11 mouse cellular contexts compared by ENCODE assay signal in genomic region chr2:135968159-135968558, GRCm38 (mm10).
DNase-seq lines count a peak whose midpoint lies in the region; ATAC-seq lines count a peak whose summit lies in the region.
"Had no signal": no experiment of that assay in that cellular context is flagged by ENCODE, and none has a peak within 500 bp of the region (broad histone marks: within the 10 kb centered on the region; RNA-seq: fewer than 3 reads in every experiment).

No protein-coding gene starts in this region.

- H3K4me2 ChIP-seq in midbrain, embryonic 15.5 days = no peak overlapping the region
- no peak overlapping the region for H3K4me2 ChIP-seq in midbrain, embryonic 13.5 days (replicated peaks)
- no peak overlapping the region for H3K4me2 ChIP-seq in liver, embryonic 11.5 days

- H3K27me3 ChIP-seq in midbrain, embryonic 15.5 days (replicated peaks) = no peaks in the 10 kb centered on the region
- no peaks in the 10 kb centered on the region for H3K27me3 ChIP-seq in midbrain, embryonic 13.5 days
- H3K27me3 ChIP-seq in liver, embryonic 11.5 days (replicated peaks; ENCODE audit: control insufficient read depth, insufficient read depth, low read length) = no peaks in the 10 kb centered on the region

- no peak for DNase-seq in cerebellum, postnatal 4 days (ENCODE audit: low spot score in 2 of 2)
- peak; percentile 35 for DNase-seq in kidney, adult 9 months
- peak; percentile 60 for DNase-seq in retina, embryonic 14.5 days (ENCODE audit: low spot score)
- DNase-seq in liver, embryonic 11.5 days (ENCODE audit: low spot score) = no peak
- DNase-seq: heart, postnatal 10 days; liver; right cerebral cortex, adult 18-20 months had no signal

- H3K36me3 ChIP-seq in midbrain, embryonic 15.5 days (replicated peaks) = no peaks in the 10 kb centered on the region; the same call in 1 of the 2 replicates
- H3K36me3 ChIP-seq in midbrain, embryonic 13.5 days = peaks cover 15% of the 10 kb centered on the region
- no peaks in the 10 kb centered on the region for H3K36me3 ChIP-seq in liver, embryonic 11.5 days (ENCODE audit: control insufficient read depth, insufficient read depth, low read length)

- 52% methylated on average over 12 of the region's 12 CpGs for WGBS in midbrain, embryonic 15.5 days
- whole genome bisulfite sequencing in midbrain, embryonic 13.5 days = 47% methylated on average over 12 of the region's 12 CpGs
- 94% methylated on average over 12 of the region's 12 CpGs for WGBS in liver, embryonic 11.5 days

- no peak overlapping the region for H3K4me3 ChIP-seq in midbrain, embryonic 15.5 days
- no peak overlapping the region for H3K4me3 ChIP-seq in midbrain, embryonic 13.5 days (replicated peaks)
- no peak overlapping the region for H3K4me3 ChIP-seq in liver, embryonic 11.5 days (ENCODE audit: low read depth, low read length)

- H3K4me1 ChIP-seq in midbrain, embryonic 15.5 days = 0 out of 2 replicates have a peak, but pooled peaks cover 2% of the 10 kb centered on the region
- peaks cover 4% of the 10 kb centered on the region; the same call in 1 of the 2 replicates for H3K4me1 ChIP-seq in midbrain, embryonic 13.5 days (replicated peaks)
- H3K4me1 ChIP-seq in liver, embryonic 11.5 days (replicated peaks; ENCODE audit: control insufficient read depth, insufficient read depth, low read length) = no peaks in the 10 kb centered on the region

- no peak overlapping the region for H3K27ac ChIP-seq in midbrain, embryonic 15.5 days
- no peak overlapping the region for H3K27ac ChIP-seq in midbrain, embryonic 13.5 days
- no peak overlapping the region for H3K27ac ChIP-seq in liver, embryonic 11.5 days (ENCODE audit: low read depth, low read length)

- H3K9me3 ChIP-seq in midbrain, embryonic 15.5 days = no peaks in the 10 kb centered on the region
- H3K9me3 ChIP-seq in midbrain, embryonic 13.5 days = no peaks in the 10 kb centered on the region
- no peaks in the 10 kb centered on the region for H3K9me3 ChIP-seq in liver, embryonic 11.5 days (ENCODE audit: control insufficient read depth, low read length)

- no peak overlapping the region for H3K9ac ChIP-seq in midbrain, embryonic 15.5 days
- H3K9ac ChIP-seq in midbrain, embryonic 13.5 days (replicated peaks) = no peak overlapping the region
- H3K9ac ChIP-seq in liver, embryonic 11.5 days (ENCODE audit: low read depth, low read length) = no peak overlapping the region

- peak; percentile 78 for ATAC-seq in cerebellum, adult (ENCODE audit: insufficient number of reproducible peaks, low FRiP score, low TSS enrichment)
- ATAC-seq in midbrain, embryonic 15.5 days (replicated peaks) = 0 out of 2 replicates have a peak, but pooled peaks have one; percentile 15
- no peak; the same call in 1 of the 2 replicates for ATAC-seq in midbrain, embryonic 13.5 days
- no peak for ATAC-seq in monocyte, adult 5-6 weeks (replicated peaks; ENCODE audit: insufficient number of reproducible peaks, low FRiP score, low TSS enrichment, poor library complexity, severe bottlenecking)
- no peak for ATAC-seq in liver, embryonic 11.5 days (replicated peaks; ENCODE audit: low FRiP score)

Comparison
In these comparisons a context has a peak if more than half of its experiments do, and no peak if none do; other contexts are left out.
1. ATAC-seq: peak in cerebellum, adult (single experiment) and midbrain, embryonic 15.5 days (single experiment); none in midbrain, embryonic 13.5 days (single experiment), monocyte, adult 5-6 weeks (single experiment) and liver, embryonic 11.5 days (single experiment).
2. DNase-seq: peak in kidney, adult 9 months (single experiment) and retina, embryonic 14.5 days (single experiment); none in cerebellum, postnatal 4 days (0 of 2) and liver, embryonic 11.5 days (single experiment).